Mouse (Mus musculus) lung, embryonic 14.5 days (tissue): ENCODE results near the gene Evx1. TPM values are rescaled to one million over a fixed set of nuclear protein-coding genes. Genes with fewer than 3 reads are reported as not detected.

Source experiments
- ATAC-seq: fragments of 200-750 bp; cut with Nextera tagmentation; 2 replicates; pipeline ENCODE4 v1.8.0; 2017; ENCODE audit warnings: mild to moderate bottlenecking, moderate TSS enrichment, moderate library complexity; ENCODE audit not compliant: insufficient read depth
- DNase-seq: peaks from one replicate; pipeline ENCODE4 v3.0.0-alpha.2; 2015
- H3K27ac ChIP-seq: fragments of 300-500 bp; sonication (generic); 2 replicates; pipeline ENCODE4 v1.5.1; 2014; ENCODE audit warnings: low read depth, mild to moderate bottlenecking, moderate library complexity
- H3K27me3 ChIP-seq: fragments of 300-500 bp; sonication (generic); 2 replicates; pipeline ENCODE4 v1.6.1; 2014; ENCODE audit warnings: low read length, control low read depth; ENCODE audit not compliant: insufficient read depth
- H3K36me3 ChIP-seq: fragments of 300-500 bp; sonication (generic); 2 replicates; pipeline ENCODE4 v1.6.1; 2014; ENCODE audit warnings: control low read depth; ENCODE audit not compliant: insufficient read depth
- H3K4me1 ChIP-seq: fragments of 300-500 bp; sonication (generic); 2 replicates; pipeline ENCODE4 v1.6.1; 2014; ENCODE audit warnings: antibody characterized with exemption, control low read depth; ENCODE audit not compliant: insufficient read depth
- H3K4me2 ChIP-seq: fragments of 300-500 bp; sonication (generic); 2 replicates; pipeline ENCODE4 v1.6.1; 2014; ENCODE audit warnings: mild to moderate bottlenecking
- H3K4me3 ChIP-seq: fragments of 300-500 bp; sonication (generic); 2 replicates; pipeline ENCODE4 v1.5.1; 2014; ENCODE audit warnings: low read depth, low read length
- H3K9ac ChIP-seq: fragments of 300-500 bp; sonication (generic); 2 replicates; pipeline ENCODE4 v1.6.1; 2014
- H3K9me3 ChIP-seq: fragments of 300-500 bp; sonication (generic); 2 replicates; pipeline ENCODE4 v1.6.1; 2016; ENCODE audit warnings: low read depth, low read length, control low read depth
- CTCF ChIP-seq: IDR thresholded peaks from 2 replicates; pipeline ENCODE4 v1.5.1; 2016; ENCODE audit warnings: antibody characterized with exemption, low read depth
- WGBS: fragments of 180-500 bp; shearing (Covaris S2); extraction: QIAGEN DNeasy Blood & Tissue Kit; methylation state at CpG from one replicate; pipeline ENCODE4 v1.1.7; 2014; 5-methylcytosine and 5-hydroxymethylcytosine counted together
- polyA plus RNA-seq: library from polyadenylated mRNA; unstranded; fragments of >200 nt; fragmentation: Nextera tagmentation; extraction: Ambion mirVana; gene quantifications from 2 replicates; pipeline ENCODE4 v1.2.1, GENCODE M21; 2014

Evx1 gene
- polyA plus RNA-seq, 1 experiment from 2014 or later = not detected

GRCm38 (mm10) chr6:52267691-52268090 is 45.6 kb upstream of the Evx1 start:
- H3K9ac ChIP-seq = no peak overlapping the region
- DNase-seq (no peak), ATAC-seq (no peak)
- no peak for TF ChIP-seq CTCF
- no peaks in the 10 kb centered on the region for H3K4me1 ChIP-seq
- no peak overlapping the region for H3K4me3 ChIP-seq
- no peaks in the 10 kb centered on the region for H3K36me3 ChIP-seq
- peaks cover 98% of the 10 kb centered on the region for H3K27me3 ChIP-seq
- H3K27ac ChIP-seq = no peak overlapping the region
- H3K9me3 ChIP-seq = no peaks in the 10 kb centered on the region
- H3K4me2 ChIP-seq = no peak overlapping the region
- 12% methylated on average over 3 of the region's 3 CpGs for WGBS

- no peak for TF ChIP-seq CTCF
- Histone ChIP-seq H3K27ac (no peak overlapping the region), H3K4me3 (no peak overlapping the region), H3K4me2 (no peak overlapping the region), H3K27me3 (peaks cover 98% of the 10 kb centered on the region), H3K4me1 (no peaks in the 10 kb centered on the region), H3K9me3 (no peaks in the 10 kb centered on the region), H3K36me3 (no peaks in the 10 kb centered on the region), H3K9ac (no peak overlapping the region)
- DNase-seq (no peak), ATAC-seq (no peak)
- 6% methylated on average over 7 of the region's 7 CpGs for WGBS
Observed at GRCm38 (mm10) chr6:52268341-52268740, 45.0 kb upstream of the Evx1 start.

GRCm38 (mm10) chr6:52268756-52269155 is 44.5 kb upstream of the Evx1 start:
- peaks cover 98% of the 10 kb centered on the region for H3K27me3 ChIP-seq
- ATAC-seq = no peak

GRCm38 (mm10) chr6:52270494-52271480 is 42.5 kb upstream of the Evx1 start:
- no peak overlapping the region for H3K4me3 ChIP-seq
- peak; percentile 44; the same call in 1 of the 2 replicates for ATAC-seq
- 10% methylated on average over 23 of the region's 23 CpGs for WGBS
- no peaks in the 10 kb centered on the region for H3K36me3 ChIP-seq
- DNase-seq = peak; percentile 93
- peak; percentile 82 for TF ChIP-seq CTCF
- H3K9ac ChIP-seq = no peak overlapping the region
- no peaks in the 10 kb centered on the region for H3K4me1 ChIP-seq
- H3K27ac ChIP-seq = no peak overlapping the region
- no peaks in the 10 kb centered on the region for H3K9me3 ChIP-seq
- H3K4me2 ChIP-seq = no peak overlapping the region
- H3K27me3 ChIP-seq = peaks cover 98% of the 10 kb centered on the region

More at GRCm38 (mm10) chr6:52268756-52269155, 44.5 kb upstream of the Evx1 start:
- H3K9ac ChIP-seq = no peak overlapping the region
- no peak overlapping the region for H3K4me2 ChIP-seq
- no peak for DNase-seq
- no peak overlapping the region for H3K27ac ChIP-seq
- 5% methylated on average over 3 of the region's 3 CpGs for WGBS
- no peak overlapping the region for H3K4me3 ChIP-seq
- no peaks in the 10 kb centered on the region for H3K36me3 ChIP-seq
- no peaks in the 10 kb centered on the region for H3K4me1 ChIP-seq
- no peaks in the 10 kb centered on the region for H3K9me3 ChIP-seq
- no peak for TF ChIP-seq CTCF

- H3K36me3 ChIP-seq = no peaks in the 10 kb centered on the region
- H3K9ac ChIP-seq = no peak overlapping the region
- H3K27ac ChIP-seq = no peak overlapping the region
- H3K9me3 ChIP-seq = no peaks in the 10 kb centered on the region
- H3K4me1 ChIP-seq = no peaks in the 10 kb centered on the region
- 12% methylated on average over 22 of the region's 22 CpGs for WGBS
- no peak overlapping the region for H3K4me2 ChIP-seq
- H3K4me3 ChIP-seq = no peak overlapping the region
- H3K27me3 ChIP-seq = peaks cover 99% of the 10 kb centered on the region
- ATAC-seq (no peak), DNase-seq (no peak)
- no peak for TF ChIP-seq CTCF
Observed at GRCm38 (mm10) chr6:52272766-52273655, 40.3 kb upstream of the Evx1 start.

GRCm38 (mm10) chr6:52273656-52274280 is 39.5 kb upstream of the Evx1 start:
- Histone ChIP-seq H3K4me2 (no peak overlapping the region), H3K36me3 (no peaks in the 10 kb centered on the region), H3K4me1 (no peaks in the 10 kb centered on the region), H3K9me3 (no peaks in the 10 kb centered on the region), H3K27me3 (peaks cover 94% of the 10 kb centered on the region), H3K27ac (no peak overlapping the region), H3K9ac (no peak overlapping the region), H3K4me3 (no peak overlapping the region)
- DNase-seq = no peak
- no peak for TF ChIP-seq CTCF
- no peak for ATAC-seq
- 3% methylated on average over 22 of the region's 22 CpGs for WGBS
